Mouse (Mus musculus) neural tube, embryonic 11.5 days (tissue): ENCODE measurements around the gene Wdr26. TPM values are rescaled to one million over a fixed set of nuclear protein-coding genes. Genes with fewer than 3 reads are reported as not detected.

ENCODE experiments used
- ATAC-seq: fragments of 200-750 bp; cut with Nextera tagmentation; 2 replicates; pipeline ENCODE4 v1.8.0; 2017; ENCODE audit warnings: moderate number of reproducible peaks, mild to moderate bottlenecking, moderate TSS enrichment, moderate library complexity; ENCODE audit not compliant: insufficient read depth, low FRiP score, low TSS enrichment
- DNase-seq: peaks from one replicate; pipeline ENCODE4 v3.0.0-alpha.2; 2015; ENCODE audit warnings: low spot score
- H3K27ac ChIP-seq: fragments of 300-500 bp; sonication (generic); 2 replicates; pipeline ENCODE4 v1.5.1; 2014; ENCODE audit warnings: low read depth, mild to moderate bottlenecking, low read length
- H3K27me3 ChIP-seq: fragments of 300-500 bp; sonication (generic); 2 replicates; pipeline ENCODE4 v1.6.1; 2014; ENCODE audit warnings: mild to moderate bottlenecking, low read length, mixed read lengths; ENCODE audit not compliant: control insufficient read depth, insufficient read depth
- H3K36me3 ChIP-seq: fragments of 300-500 bp; sonication (generic); 2 replicates; pipeline ENCODE4 v1.6.1; 2014; ENCODE audit warnings: mild to moderate bottlenecking, low read length, moderate library complexity, mixed read lengths; ENCODE audit not compliant: control insufficient read depth, insufficient read depth
- H3K4me1 ChIP-seq: fragments of 300-500 bp; sonication (generic); 2 replicates; pipeline ENCODE4 v1.6.1; 2014; ENCODE audit warnings: low read length, mixed read lengths; ENCODE audit not compliant: control insufficient read depth, insufficient read depth
- H3K4me2 ChIP-seq: fragments of 300-500 bp; sonication (generic); 2 replicates; pipeline ENCODE4 v1.6.1; 2014; ENCODE audit warnings: low read depth, mild to moderate bottlenecking, moderate library complexity
- H3K4me3 ChIP-seq: fragments of 300-500 bp; sonication (generic); 2 replicates; pipeline ENCODE4 v1.5.1; 2014; ENCODE audit warnings: low read depth, low read length
- H3K9ac ChIP-seq: fragments of 300-500 bp; sonication (generic); 2 replicates; pipeline ENCODE4 v1.6.1; 2014; ENCODE audit warnings: mild to moderate bottlenecking, low read length
- H3K9me3 ChIP-seq: fragments of 300-500 bp; sonication (generic); 2 replicates; pipeline ENCODE4 v1.6.1; 2016; ENCODE audit warnings: low read length; ENCODE audit not compliant: control insufficient read depth
- WGBS: fragments of 180-500 bp; shearing (Covaris S2); extraction: QIAGEN DNeasy Blood & Tissue Kit; methylation state at CpG from one replicate; pipeline ENCODE4 v1.1.7; 2014; 5-methylcytosine and 5-hydroxymethylcytosine counted together
- polyA plus RNA-seq: library from polyadenylated mRNA; unstranded; fragments of >200 nt; fragmentation: Nextera tagmentation; extraction: Ambion mirVana; gene quantifications from 2 replicates; pipeline ENCODE4 v1.2.1, GENCODE M21; 2014

Gene Wdr26
- polyA plus RNA-seq, 1 experiment from 2014 or later: 37.8 TPM

DNA sequence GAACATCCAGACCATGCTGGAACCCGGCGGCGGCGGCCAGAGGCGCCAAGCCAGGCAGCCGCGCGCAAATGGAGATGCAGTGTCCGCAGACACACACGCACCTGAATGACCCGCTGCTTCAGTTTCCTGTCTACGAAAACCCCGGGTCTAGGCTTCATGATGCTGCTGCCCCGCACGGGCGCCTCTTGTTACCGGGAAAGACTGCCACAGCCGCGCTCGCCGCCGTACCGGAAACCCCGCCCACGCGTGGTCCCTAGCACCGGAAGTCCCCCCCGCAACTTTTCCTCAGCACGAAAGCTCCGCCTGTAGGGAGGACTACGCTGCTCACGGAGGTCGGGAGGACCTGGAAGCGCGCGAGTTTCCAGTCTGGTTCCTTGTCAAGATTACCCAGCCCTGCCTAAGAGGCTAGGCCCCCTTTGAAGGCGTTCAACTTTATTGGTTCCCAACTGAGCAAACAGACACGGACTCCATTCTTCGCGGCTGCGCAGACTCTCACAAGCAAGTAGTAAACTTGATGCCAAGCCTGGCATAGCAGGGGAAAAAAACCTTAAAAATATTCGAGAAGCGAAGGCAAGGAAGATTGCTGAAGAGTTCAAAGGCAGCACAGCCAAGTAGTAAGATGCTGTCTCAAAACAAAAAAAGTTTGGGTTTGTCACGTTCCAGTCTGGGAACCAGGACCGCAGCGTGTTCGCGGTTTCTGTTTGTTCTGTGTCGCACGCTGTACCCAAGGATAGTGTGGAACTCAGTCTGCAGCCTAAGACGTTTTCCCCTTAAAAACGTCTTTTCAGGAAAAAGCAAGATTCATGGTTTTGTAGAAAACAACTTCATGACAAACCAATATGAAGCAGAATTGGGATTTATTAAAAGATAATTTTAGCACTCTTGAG lies 67.6 kb downstream of the Wdr26 start, which contains the start of the genes Nvl and Cnih4:
Nvl (minus strand) TSS at position 255 of the 887 bp plus-strand sequence.
Cnih4 (plus strand) TSS at position 744 of the 887 bp plus-strand sequence.
- Histone ChIP-seq H3K27me3 (no peaks in the 10 kb centered on the region), H3K27ac (peak within 1 kb of the TSS; percentile 70), H3K4me3 (peak within 1 kb of the TSS; percentile 57), H3K4me2 (peak within 1 kb of the TSS; percentile 61), H3K36me3 (no peaks in the 10 kb centered on the region), H3K9me3 (no peaks in the 10 kb centered on the region), H3K9ac (peak within 1 kb of the TSS; percentile 62), H3K4me1 (peaks cover 10% of the 10 kb centered on the region)
- WGBS: under 1% methylated on average over 52 of the region's 52 CpGs
- DNase-seq: peak; percentile 94
- ATAC-seq: peak; percentile 98

GRCm38 (mm10) chr1:181143609-181143949 lies 68.2 kb downstream of the Wdr26 start:
- no peak for DNase-seq
- H3K36me3 ChIP-seq: peaks cover 3% of the 10 kb centered on the region
- H3K9ac ChIP-seq: peak overlapping the region; percentile 52
- WGBS: under 1% methylated on average over 12 of the region's 12 CpGs
- peak overlapping the region; percentile 61 for H3K4me2 ChIP-seq
- peak overlapping the region; percentile 57 for H3K4me3 ChIP-seq
- no peak overlapping the region for H3K27ac ChIP-seq
- H3K9me3 ChIP-seq: no peaks in the 10 kb centered on the region
- peak; percentile 49 for ATAC-seq
- H3K27me3 ChIP-seq: no peaks in the 10 kb centered on the region
- peaks cover 10% of the 10 kb centered on the region for H3K4me1 ChIP-seq

DNA sequence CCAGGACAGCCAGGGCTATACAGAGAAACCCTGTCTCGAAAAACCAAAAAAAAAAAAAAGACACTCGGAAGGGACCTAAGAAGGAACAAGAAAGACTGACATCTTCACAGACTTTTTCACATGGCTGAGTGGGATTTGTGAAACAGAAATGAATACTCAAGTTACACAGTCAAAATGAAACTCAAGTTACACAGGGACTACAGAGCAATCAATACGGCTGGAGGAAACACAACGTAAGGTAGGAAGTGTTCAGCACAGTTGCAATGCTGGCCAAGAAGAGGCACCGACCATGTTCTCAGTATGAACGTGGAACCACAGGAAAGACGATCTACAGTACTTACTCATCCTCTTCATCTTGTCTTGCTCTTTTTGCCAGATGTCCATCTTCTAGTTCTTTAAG lies 73.1 kb downstream of the Wdr26 start:
- no peak overlapping the region for H3K9ac ChIP-seq
- H3K27me3 ChIP-seq: no peaks in the 10 kb centered on the region
- H3K4me3 ChIP-seq: no peak overlapping the region
- peaks cover 5% of the 10 kb centered on the region for H3K4me1 ChIP-seq
- ATAC-seq (no peak), DNase-seq (no peak)
- H3K27ac ChIP-seq: no peak overlapping the region
- no peaks in the 10 kb centered on the region for H3K9me3 ChIP-seq
- WGBS: 91% methylated on average over 7 of the region's 7 CpGs
- peaks cover 8% of the 10 kb centered on the region for H3K36me3 ChIP-seq
- H3K4me2 ChIP-seq: no peak overlapping the region

DNA sequence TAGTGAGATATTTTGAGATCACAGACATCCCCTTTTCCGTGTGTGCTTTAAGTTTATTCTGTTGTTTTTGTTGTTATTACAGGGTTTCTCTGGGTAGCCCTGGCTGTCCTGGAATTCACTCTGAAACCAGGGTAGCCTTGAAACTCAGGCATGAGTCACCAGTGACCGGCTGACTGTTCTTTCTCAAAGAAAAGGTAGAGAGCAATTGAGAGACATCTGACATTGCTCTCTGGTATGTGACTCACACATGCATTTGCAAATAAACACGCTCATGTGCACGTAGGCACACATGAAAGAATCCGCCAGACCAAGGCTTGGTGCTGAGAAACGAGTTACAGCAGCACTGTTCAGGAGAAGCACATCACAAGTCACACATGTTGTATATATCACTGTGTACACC lies 79.9 kb downstream of the Wdr26 start:
- no peaks in the 10 kb centered on the region for H3K27me3 ChIP-seq
- no peak overlapping the region for H3K4me2 ChIP-seq
- no peak overlapping the region for H3K9ac ChIP-seq
- WGBS: 95% methylated on average over 6 of the region's 6 CpGs
- H3K4me3 ChIP-seq: no peak overlapping the region
- H3K4me1 ChIP-seq: no peaks in the 10 kb centered on the region
- no peaks in the 10 kb centered on the region for H3K9me3 ChIP-seq
- no peak overlapping the region for H3K27ac ChIP-seq
- DNase-seq: no peak
- ATAC-seq: no peak
- H3K36me3 ChIP-seq: peaks cover 13% of the 10 kb centered on the region

DNA sequence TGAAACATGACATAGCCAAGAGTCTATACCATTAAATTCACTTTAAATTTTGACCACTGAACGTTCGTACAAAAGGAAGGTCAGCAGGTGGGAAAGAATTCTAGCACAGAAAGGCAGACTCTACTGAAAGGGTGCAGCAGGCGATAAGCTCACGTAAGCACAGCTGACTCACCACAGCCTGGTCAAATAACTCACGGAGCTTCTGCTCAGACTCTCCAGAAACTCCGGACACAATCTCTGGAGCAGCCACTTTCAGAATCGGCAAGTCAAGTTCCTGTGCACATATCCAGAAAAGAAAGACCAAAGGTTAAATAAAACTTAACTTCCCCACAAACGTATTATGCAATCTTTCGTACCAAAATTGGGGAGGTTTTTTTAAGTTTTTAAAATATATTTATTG lies 85.0 kb downstream of the Wdr26 start:
- ATAC-seq (no peak), DNase-seq (no peak)
- Histone ChIP-seq H3K9ac (no peak overlapping the region), H3K4me2 (no peak overlapping the region), H3K36me3 (peaks cover 13% of the 10 kb centered on the region), H3K4me1 (no peaks in the 10 kb centered on the region), H3K9me3 (no peaks in the 10 kb centered on the region), H3K27ac (no peak overlapping the region), H3K27me3 (no peaks in the 10 kb centered on the region), H3K4me3 (no peak overlapping the region)
- WGBS: 94% methylated on average over 9 of the region's 9 CpGs

DNA sequence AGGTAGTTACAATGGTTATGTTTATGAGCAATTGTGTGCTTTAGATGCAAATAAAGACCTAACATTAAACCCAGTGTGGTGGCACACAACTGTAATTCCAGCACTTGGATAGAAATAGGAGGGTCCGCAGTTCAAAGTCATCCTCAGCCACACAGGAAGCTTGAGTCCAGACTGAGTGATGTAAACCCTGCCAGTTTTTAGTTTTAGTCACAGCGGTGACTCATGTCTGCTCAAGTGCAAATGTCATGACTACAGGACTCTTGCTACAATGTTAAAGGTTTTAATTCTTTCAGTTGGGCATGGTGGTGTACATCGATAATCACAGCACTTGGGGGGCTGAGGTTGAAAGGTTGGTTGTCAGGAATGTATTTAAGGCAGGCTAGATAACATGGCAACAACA lies 85.9 kb downstream of the Wdr26 start:
- Histone ChIP-seq H3K36me3 (peaks cover 13% of the 10 kb centered on the region), H3K4me1 (no peaks in the 10 kb centered on the region), H3K27ac (no peak overlapping the region), H3K4me2 (no peak overlapping the region), H3K4me3 (no peak overlapping the region), H3K27me3 (no peaks in the 10 kb centered on the region), H3K9me3 (no peaks in the 10 kb centered on the region), H3K9ac (no peak overlapping the region)
- 92% methylated on average over 3 of the region's 3 CpGs for WGBS
- DNase-seq (no peak), ATAC-seq (no peak)

DNA sequence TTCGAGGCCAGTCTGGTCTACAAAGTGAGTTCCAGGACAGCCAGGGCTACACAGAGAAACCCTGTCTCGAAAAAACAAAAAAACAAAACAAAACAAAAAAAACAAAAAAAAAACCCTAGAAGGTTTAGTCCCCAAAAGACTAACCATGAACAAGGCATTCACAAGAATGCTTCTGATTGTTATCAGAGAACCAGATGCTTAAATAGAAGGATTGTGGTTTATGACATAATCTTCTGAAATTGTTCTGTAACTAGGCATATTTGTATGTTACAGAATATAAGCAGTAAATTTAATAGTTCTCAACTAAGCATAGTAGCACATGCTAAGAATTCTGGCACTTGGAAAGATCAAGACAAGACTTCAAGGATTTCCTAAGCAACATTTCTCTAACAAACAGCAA lies 87.7 kb downstream of the Wdr26 start:
- ATAC-seq: no peak

More for the DNA sequence above, 87.7 kb downstream of the Wdr26 start:
- Histone ChIP-seq H3K4me1 (no peaks in the 10 kb centered on the region), H3K36me3 (peaks cover 16% of the 10 kb centered on the region), H3K27me3 (no peaks in the 10 kb centered on the region), H3K4me2 (no peak overlapping the region), H3K9me3 (no peaks in the 10 kb centered on the region), H3K9ac (no peak overlapping the region), H3K27ac (no peak overlapping the region), H3K4me3 (no peak overlapping the region)
- WGBS: 98% methylated on average over 2 of the region's 2 CpGs
- DNase-seq: no peak
